Mouse (Mus musculus): ENCODE data around the gene Shroom2. TPM values are rescaled to one million over a fixed set of nuclear protein-coding genes. Genes with fewer than 3 reads are reported as not detected.

The Shroom2 gene
- total RNA-seq, 2 experiments from 2014 or later, result 137 to 141 TPM

Other genes starting within 250 kb of the Shroom2 start
- gene Cldn34a, start 206.1 kb downstream of the Shroom2 start, total RNA-seq (2021), result not detected
- under 1 TPM in 1 of 2 experiments, not detected in 1; 0.26 TPM for gene Gpr143, start 12.5 kb upstream of the Shroom2 start, total RNA-seq (2021)
- 1 to 10 TPM; 2.4 to 3.5 TPM for gene Usp51, start 237.0 kb upstream of the Shroom2 start, total RNA-seq (2021)

Measured in layer of hippocampus, postnatal 14 days (tissue).